Mouse (Mus musculus) neural tube, embryonic 14.5 days (tissue): ENCODE measurements around the gene Fes. TPM values are rescaled to one million over a fixed set of nuclear protein-coding genes. Genes with fewer than 3 reads are reported as not detected.

ENCODE experiments used
- ATAC-seq: fragments of 200-750 bp; cut with Nextera tagmentation; 2 replicates; pipeline ENCODE4 v1.8.0; 2017; ENCODE audit warnings: low read depth, mild to moderate bottlenecking, moderate TSS enrichment, moderate library complexity
- H3K27ac ChIP-seq: fragments of 300-500 bp; sonication (generic); 2 replicates; pipeline ENCODE4 v1.5.1; 2014; ENCODE audit warnings: low read depth, mild to moderate bottlenecking, control low read depth, low read length, moderate library complexity, mixed read lengths
- H3K27me3 ChIP-seq: fragments of 300-500 bp; sonication (generic); 2 replicates; pipeline ENCODE4 v1.6.1; 2014; ENCODE audit warnings: low read length; ENCODE audit not compliant: control insufficient read depth, insufficient read depth
- H3K36me3 ChIP-seq: fragments of 300-500 bp; sonication (generic); 2 replicates; pipeline ENCODE4 v1.6.1; 2014; ENCODE audit warnings: low read length, mixed read lengths; ENCODE audit not compliant: control insufficient read depth, insufficient read depth
- H3K4me1 ChIP-seq: fragments of 300-500 bp; sonication (generic); 2 replicates; pipeline ENCODE4 v1.6.1; 2014; ENCODE audit warnings: low read length; ENCODE audit not compliant: control insufficient read depth, insufficient read depth
- H3K4me2 ChIP-seq: fragments of 300-500 bp; sonication (generic); 2 replicates; pipeline ENCODE4 v1.6.1; 2014; ENCODE audit warnings: mild to moderate bottlenecking, low read depth, low read length, control low read depth
- H3K4me3 ChIP-seq: fragments of 300-500 bp; sonication (generic); 2 replicates; pipeline ENCODE4 v1.5.1; 2014; ENCODE audit warnings: low read depth, low read length, control low read depth, mixed read lengths
- H3K9ac ChIP-seq: fragments of 300-500 bp; sonication (generic); replicated peaks from 2 replicates; pipeline ENCODE4 v1.6.1; 2014; ENCODE audit warnings: low read depth, mild to moderate bottlenecking, control low read depth, low read length, mixed read lengths
- H3K9me3 ChIP-seq: fragments of 300-500 bp; sonication (generic); 2 replicates; pipeline ENCODE4 v1.6.1; 2016; ENCODE audit warnings: low read length; ENCODE audit not compliant: control insufficient read depth
- WGBS: fragments of 180-500 bp; shearing (Covaris S2); extraction: QIAGEN DNeasy Blood & Tissue Kit; methylation state at CpG from one replicate; pipeline ENCODE4 v1.1.7; 2014; 5-methylcytosine and 5-hydroxymethylcytosine counted together
- polyA plus RNA-seq: library from polyadenylated mRNA; unstranded; fragments of >200 nt; fragmentation: Nextera tagmentation; extraction: Ambion mirVana; gene quantifications from 2 replicates; pipeline ENCODE4 v1.2.1, GENCODE M21; 2014

The Fes gene
- polyA plus RNA-seq, 1 experiment from 2014 or later, result 2.2 TPM

GRCm38 (mm10) chr7:80387033-80387632 is 613 bp downstream of the Fes start:
- peak overlapping the region; percentile 35; the same call in 1 of the 2 replicates for H3K9ac ChIP-seq
- ATAC-seq, result no peak
- no peak overlapping the region; the same call in 1 of the 2 replicates for H3K27ac ChIP-seq

DNA sequence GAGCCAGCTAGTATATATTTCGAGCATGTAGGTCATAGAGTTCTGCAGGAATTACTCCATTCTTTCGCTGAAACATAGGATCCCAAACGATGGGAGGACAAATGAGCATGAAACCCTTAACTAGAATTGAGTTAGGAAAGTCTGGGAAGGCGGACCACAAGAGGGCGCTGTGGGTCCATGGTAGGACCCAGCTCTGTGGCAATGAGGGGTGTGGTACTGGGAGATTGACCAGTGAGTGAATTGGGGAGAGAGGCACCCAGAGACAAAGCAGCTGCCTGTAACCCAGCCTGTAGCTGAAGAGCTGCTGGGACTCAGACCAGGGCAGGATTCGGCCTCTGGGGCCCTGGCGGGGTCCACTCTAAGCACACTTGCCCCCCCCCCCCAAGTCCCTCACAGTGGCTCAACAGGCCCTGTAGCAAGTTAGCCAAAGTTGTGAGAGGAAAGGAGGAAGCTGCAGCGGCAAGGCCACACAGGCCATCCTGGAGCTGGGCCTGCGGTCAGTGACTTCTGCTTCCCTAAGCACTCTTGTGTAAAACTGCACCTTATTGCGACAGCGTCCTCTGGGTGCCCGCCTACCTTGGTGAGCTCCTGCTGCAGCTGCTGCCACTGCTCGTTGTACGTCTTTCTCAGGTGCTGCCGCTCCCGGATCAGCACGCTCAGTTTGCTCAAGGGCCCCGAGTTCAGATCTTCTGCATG is 1.4 kb downstream of the Fes start:
- WGBS, result 40% methylated on average over 18 of the region's 18 CpGs
- Histone ChIP-seq H3K4me1 (no peaks in the 10 kb centered on the region), H3K27ac (no peak overlapping the region), H3K4me3 (no peak overlapping the region), H3K9ac (no peak overlapping the region), H3K36me3 (peaks cover 15% of the 10 kb centered on the region; the same call in 1 of the 2 replicates), H3K9me3 (no peaks in the 10 kb centered on the region), H3K4me2 (no peak overlapping the region), H3K27me3 (no peaks in the 10 kb centered on the region)
- ATAC-seq, result peak; percentile 65

More at GRCm38 (mm10) chr7:80387033-80387632, 613 bp downstream of the Fes start:
- no peaks in the 10 kb centered on the region for H3K4me1 ChIP-seq
- peak overlapping the region; percentile 28; the same call in 1 of the 2 replicates for H3K4me2 ChIP-seq
- H3K36me3 ChIP-seq, result peaks cover 23% of the 10 kb centered on the region
- no peak overlapping the region for H3K4me3 ChIP-seq
- H3K27me3 ChIP-seq, result no peaks in the 10 kb centered on the region
- WGBS, result 27% methylated on average over 17 of the region's 17 CpGs
- no peaks in the 10 kb centered on the region for H3K9me3 ChIP-seq

DNA sequence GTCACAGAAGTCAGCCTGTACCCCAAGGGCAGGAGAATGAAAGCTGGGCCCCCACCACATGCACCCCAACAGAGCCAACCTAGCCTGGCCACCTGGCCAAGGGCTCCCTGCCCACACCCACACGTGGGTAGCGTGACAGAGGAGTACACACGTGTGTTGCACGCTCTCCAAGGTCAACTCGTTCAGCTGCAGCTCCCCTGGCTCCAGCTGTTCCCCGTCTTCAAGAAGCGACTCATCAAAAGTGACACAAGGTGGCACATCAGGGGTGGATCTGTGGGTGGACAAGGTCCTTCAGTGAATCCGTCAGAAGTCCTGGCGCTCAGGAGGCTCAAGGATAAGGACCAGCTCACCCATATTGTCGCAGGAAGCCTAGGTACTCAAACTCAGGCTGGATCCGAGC is 4.8 kb downstream of the Fes start:
- H3K9ac ChIP-seq, result no peak overlapping the region
- H3K4me3 ChIP-seq, result no peak overlapping the region
- no peak for ATAC-seq
- H3K4me2 ChIP-seq, result no peak overlapping the region
- 75% methylated on average over 11 of the region's 11 CpGs for WGBS
- no peak overlapping the region for H3K27ac ChIP-seq
- no peaks in the 10 kb centered on the region for H3K27me3 ChIP-seq
- H3K4me1 ChIP-seq, result no peaks in the 10 kb centered on the region
- no peaks in the 10 kb centered on the region for H3K36me3 ChIP-seq
- no peaks in the 10 kb centered on the region for H3K9me3 ChIP-seq

- 63% methylated on average over 13 of the region's 13 CpGs for WGBS
- H3K4me3 ChIP-seq, result no peak overlapping the region
- H3K4me1 ChIP-seq, result no peaks in the 10 kb centered on the region
- no peak for ATAC-seq
- H3K27ac ChIP-seq, result no peak overlapping the region
- H3K27me3 ChIP-seq, result no peaks in the 10 kb centered on the region
- H3K4me2 ChIP-seq, result no peak overlapping the region
- H3K36me3 ChIP-seq, result no peaks in the 10 kb centered on the region
- no peaks in the 10 kb centered on the region for H3K9me3 ChIP-seq
- no peak overlapping the region for H3K9ac ChIP-seq
Measured at GRCm38 (mm10) chr7:80379531-80379930, 8.2 kb downstream of the Fes start.

GRCm38 (mm10) chr7:80377471-80377870 is 10.3 kb downstream of the Fes start:
- ATAC-seq, result no peak
- WGBS, result 42% methylated on average over 6 of the region's 6 CpGs
- Histone ChIP-seq H3K4me2 (no peak overlapping the region), H3K27ac (no peak overlapping the region), H3K4me3 (no peak overlapping the region), H3K4me1 (no peaks in the 10 kb centered on the region), H3K9ac (no peak overlapping the region), H3K36me3 (no peaks in the 10 kb centered on the region), H3K27me3 (no peaks in the 10 kb centered on the region), H3K9me3 (no peaks in the 10 kb centered on the region)

GRCm38 (mm10) chr7:80376192-80376591 is 11.6 kb downstream of the Fes start:
- Histone ChIP-seq H3K27me3 (no peaks in the 10 kb centered on the region), H3K36me3 (no peaks in the 10 kb centered on the region), H3K9me3 (no peaks in the 10 kb centered on the region), H3K4me2 (no peak overlapping the region), H3K9ac (no peak overlapping the region), H3K4me1 (no peaks in the 10 kb centered on the region), H3K27ac (no peak overlapping the region), H3K4me3 (no peak overlapping the region)
- WGBS, result 62% methylated on average over 10 of the region's 10 CpGs
- no peak for ATAC-seq

- H3K27me3 ChIP-seq, result no peaks in the 10 kb centered on the region
- 76% methylated on average over 9 of the region's 9 CpGs for WGBS
- no peak overlapping the region for H3K27ac ChIP-seq
- no peak overlapping the region for H3K4me3 ChIP-seq
- no peaks in the 10 kb centered on the region for H3K4me1 ChIP-seq
- no peak overlapping the region for H3K4me2 ChIP-seq
- H3K9ac ChIP-seq, result no peak overlapping the region
- ATAC-seq, result no peak
- H3K9me3 ChIP-seq, result no peaks in the 10 kb centered on the region
- no peaks in the 10 kb centered on the region for H3K36me3 ChIP-seq
Measured at GRCm38 (mm10) chr7:80375376-80376039, 12.2 kb downstream of the Fes start.

DNA sequence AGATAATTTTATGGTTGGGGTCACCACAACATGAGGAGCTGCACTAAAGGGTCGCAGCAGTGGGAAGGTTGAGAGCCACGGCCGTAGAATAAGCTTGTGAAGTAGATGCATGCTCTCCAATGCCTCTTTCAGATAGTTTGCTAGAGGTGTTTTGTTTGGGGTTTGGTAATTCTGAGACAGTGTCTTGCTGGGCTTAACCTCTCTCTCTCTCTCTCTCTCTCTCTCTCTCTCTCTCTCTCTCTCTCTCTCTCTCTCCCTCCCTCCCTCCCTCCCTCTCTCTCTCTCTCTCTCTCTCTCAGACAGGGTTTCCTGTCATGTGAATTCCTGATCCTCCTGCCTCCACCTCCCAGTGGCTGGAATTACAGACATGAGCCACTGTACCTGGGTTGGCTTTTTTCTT is 13.0 kb downstream of the Fes start:
- Histone ChIP-seq H3K27ac (no peak overlapping the region), H3K36me3 (no peaks in the 10 kb centered on the region), H3K4me3 (no peak overlapping the region), H3K4me1 (peaks cover 5% of the 10 kb centered on the region; the same call in 1 of the 2 replicates), H3K9me3 (no peaks in the 10 kb centered on the region), H3K9ac (no peak overlapping the region), H3K27me3 (no peaks in the 10 kb centered on the region), H3K4me2 (no peak overlapping the region)
- no peak for ATAC-seq
- WGBS, result 84% methylated on average over 3 of the region's 3 CpGs

- Histone ChIP-seq H3K27me3 (no peaks in the 10 kb centered on the region), H3K4me2 (no peak overlapping the region), H3K27ac (no peak overlapping the region), H3K9me3 (no peaks in the 10 kb centered on the region), H3K4me3 (no peak overlapping the region), H3K36me3 (no peaks in the 10 kb centered on the region), H3K4me1 (peaks cover 10% of the 10 kb centered on the region), H3K9ac (no peak overlapping the region)
- no peak for ATAC-seq
- 49% methylated on average over 3 of the region's 3 CpGs for WGBS
Measured at GRCm38 (mm10) chr7:80374280-80374679, 13.5 kb downstream of the Fes start.
